Mouse (Mus musculus) layer of hippocampus, postnatal 25 days (tissue): ENCODE measurements at regions not wholly inside any gene's neighbourhood (a gene's known extent, or its start where the extent isn't known, plus 50 kb on each side); places are given as distances from the start of the nearest gene placed in this dataset.

Experiments
- DNase-seq, 2 experiments: peaks; one replicate each; pipeline ENCODE4 v3.0.0; 2022; ENCODE audit warnings: mixed read lengths in 2 of 2, low spot score in 1 of 2; ENCODE audit errors: extremely low spot score in 1 of 2

- DNase-seq, result no peak
Observed at GRCm38 (mm10) chr8:87417466-87417865, 54.9 kb downstream of the Cbln1 start.

GRCm38 (mm10) chr8:87415051-87415630, 57.3 kb downstream of the Cbln1 start:
- DNase-seq, result no peak

GRCm38 (mm10) chr8:87389016-87389415, 83.4 kb downstream of the Cbln1 start:
- DNase-seq, result no peak

GRCm38 (mm10) chr8:87383527-87384206, 88.7 kb downstream of the Cbln1 start:
- no peak for DNase-seq

GRCm38 (mm10) chr8:87382311-87382710, 90.1 kb downstream of the Cbln1 start:
- no peak for DNase-seq

- no peak for DNase-seq
Observed at GRCm38 (mm10) chr8:87380791-87381190, 91.6 kb downstream of the Cbln1 start.

GRCm38 (mm10) chr8:87379296-87379695, 93.1 kb downstream of the Cbln1 start:
- DNase-seq, result no peak

- no peak for DNase-seq
Observed at GRCm38 (mm10) chr8:87374044-87374443, 98.4 kb downstream of the Cbln1 start.

GRCm38 (mm10) chr8:87373535-87373934, 98.9 kb downstream of the Cbln1 start:
- DNase-seq, result no peak

- no peak for DNase-seq
Observed at GRCm38 (mm10) chr8:87372061-87372460, 100.3 kb downstream of the Cbln1 start.

GRCm38 (mm10) chr8:87370194-87370593, 102.2 kb downstream of the Cbln1 start:
- no peak for DNase-seq

- DNase-seq, result no peak
Observed at GRCm38 (mm10) chr8:87350471-87350870, 121.9 kb downstream of the Cbln1 start.

- peak in 1 of 2 experiments; percentile 4 for DNase-seq
Observed at GRCm38 (mm10) chr8:87349781-87350181, 122.6 kb downstream of the Cbln1 start.

- no peak for DNase-seq
Observed at GRCm38 (mm10) chr8:87329371-87329770, 143.0 kb downstream of the Cbln1 start.

GRCm38 (mm10) chr8:87314570-87314969, 157.8 kb downstream of the Cbln1 start:
- peak in 1 of 2 experiments; percentile 7 for DNase-seq

GRCm38 (mm10) chr8:87311282-87311681, 161.1 kb downstream of the Cbln1 start:
- peak in 1 of 2 experiments; percentile 9 for DNase-seq

GRCm38 (mm10) chr8:87308311-87308710, 164.1 kb downstream of the Cbln1 start:
- DNase-seq, result no peak

GRCm38 (mm10) chr8:87305001-87305400, 167.4 kb downstream of the Cbln1 start:
- no peak for DNase-seq

GRCm38 (mm10) chr8:87303522-87303921, 168.9 kb downstream of the Cbln1 start:
- no peak for DNase-seq

- DNase-seq, result no peak
Observed at GRCm38 (mm10) chr8:87297761-87298160, 174.6 kb downstream of the Cbln1 start.

- DNase-seq, result no peak
Observed at GRCm38 (mm10) chr8:87297331-87297730, 175.1 kb downstream of the Cbln1 start.

GRCm38 (mm10) chr8:87286059-87286458, 186.3 kb downstream of the Cbln1 start:
- no peak for DNase-seq
